Comparison of ENCODE assay signal across 16 mouse cellular contexts in the genomic region with DNA sequence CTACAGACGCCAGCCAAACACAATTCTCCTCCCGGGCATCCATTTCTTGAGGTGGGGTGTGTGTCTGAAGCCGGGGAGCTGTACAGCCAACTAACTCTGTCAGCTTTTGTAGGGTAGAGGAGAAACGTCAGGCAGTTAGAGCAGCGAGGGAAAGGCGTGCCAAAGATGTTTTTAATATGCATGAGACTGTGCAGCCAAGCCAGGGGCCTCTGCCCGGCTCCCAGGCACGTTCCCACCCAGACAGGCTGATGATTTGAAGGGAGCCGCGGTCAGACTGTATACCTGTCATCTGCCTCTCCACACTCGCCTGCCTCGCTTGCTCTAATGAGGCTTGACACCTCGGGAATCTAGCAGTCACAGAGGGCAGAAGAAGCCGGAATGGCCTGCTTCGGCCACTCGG. TPM values are rescaled to one million over a fixed set of nuclear protein-coding genes. Genes with fewer than 3 reads are reported as not detected.
DNase-seq lines count a peak whose midpoint lies in the region; ATAC-seq lines count a peak whose summit lies in the region.
"Had no signal": no experiment of that assay in that cellular context is flagged by ENCODE, and none has a peak within 500 bp of the region (broad histone marks: within the 10 kb centered on the region; RNA-seq: fewer than 3 reads in every experiment).

No protein-coding gene starts in this region.

- no peak for ATAC-seq in heart, embryonic 15.5 days (replicated peaks; ENCODE audit: insufficient number of reproducible peaks, insufficient read depth, low FRiP score, low read depth)
- peak; percentile 22; the same call in 1 of the 2 replicates for ATAC-seq in embryonic facial prominence, embryonic 15.5 days (ENCODE audit: insufficient number of reproducible peaks, low FRiP score, low TSS enrichment, low read depth)
- ATAC-seq in limb, embryonic 11.5 days (ENCODE audit: insufficient number of reproducible peaks, low FRiP score, low TSS enrichment, low read depth) = no peak
- ATAC-seq in neural tube, embryonic 14.5 days (ENCODE audit: low read depth) = peak; percentile 67; the same call in 1 of the 2 replicates
- ATAC-seq: intestine, embryonic 16.5 days had no signal

- H3K36me3 ChIP-seq in heart, embryonic 15.5 days = no peaks in the 10 kb centered on the region
- no peaks in the 10 kb centered on the region for H3K36me3 ChIP-seq in embryonic facial prominence, embryonic 15.5 days
- H3K36me3 ChIP-seq in limb, embryonic 11.5 days (ENCODE audit: control insufficient read depth, insufficient read depth, low read length) = no peaks in the 10 kb centered on the region
- H3K36me3 ChIP-seq in neural tube, embryonic 14.5 days (ENCODE audit: control insufficient read depth, insufficient read depth, low read length) = no peaks in the 10 kb centered on the region

- H3K9me3 ChIP-seq in heart, embryonic 15.5 days (replicated peaks) = no peaks in the 10 kb centered on the region
- no peaks in the 10 kb centered on the region for H3K9me3 ChIP-seq in embryonic facial prominence, embryonic 15.5 days (replicated peaks)
- H3K9me3 ChIP-seq in limb, embryonic 11.5 days (ENCODE audit: control insufficient read depth, low read length) = no peaks in the 10 kb centered on the region
- H3K9me3 ChIP-seq in neural tube, embryonic 14.5 days (ENCODE audit: control insufficient read depth, low read length) = no peaks in the 10 kb centered on the region

- DNase-seq in heart, postnatal 14 days = no peak
- DNase-seq in limb, embryonic 11.5 days (ENCODE audit: low spot score) = peak; percentile 59
- DNase-seq in gastrocnemius, postnatal 14 days = no peak
- DNase-seq in right cerebral cortex, postnatal 36 days (ENCODE audit: low spot score in 2 of 2) = no peak
- DNase-seq: cerebellum, adult 9-10 months; lung, embryonic 14.5 days; thymus, postnatal 25 days had no signal

- H3K27ac ChIP-seq in heart, embryonic 15.5 days = no peak overlapping the region
- H3K27ac ChIP-seq in embryonic facial prominence, embryonic 15.5 days (replicated peaks) = peak overlapping the region; percentile 73
- H3K27ac ChIP-seq in limb, embryonic 11.5 days (replicated peaks; ENCODE audit: low read depth, low read length) = no peak overlapping the region
- peak overlapping the region; percentile 62; the same call in 1 of the 2 replicates for H3K27ac ChIP-seq in neural tube, embryonic 14.5 days (ENCODE audit: low read depth, low read length)

- H3K9ac ChIP-seq in heart, embryonic 15.5 days = no peak overlapping the region
- H3K9ac ChIP-seq in embryonic facial prominence, embryonic 15.5 days = no peak overlapping the region
- no peak overlapping the region for H3K9ac ChIP-seq in limb, embryonic 11.5 days (ENCODE audit: low read length)
- H3K9ac ChIP-seq in neural tube, embryonic 14.5 days (replicated peaks; ENCODE audit: low read depth, low read length) = no peak overlapping the region
- H3K9ac ChIP-seq: lung, embryonic 14.5 days had no signal

- H3K27me3 ChIP-seq in heart, embryonic 15.5 days = 0 out of 2 replicates have a peak, but pooled peaks cover 2% of the 10 kb centered on the region
- H3K27me3 ChIP-seq in embryonic facial prominence, embryonic 15.5 days = no peaks in the 10 kb centered on the region
- no peaks in the 10 kb centered on the region for H3K27me3 ChIP-seq in limb, embryonic 11.5 days (ENCODE audit: control insufficient read depth, insufficient read depth, low read length)
- no peaks in the 10 kb centered on the region for H3K27me3 ChIP-seq in neural tube, embryonic 14.5 days (ENCODE audit: control insufficient read depth, insufficient read depth, low read length)

- H3K4me3 ChIP-seq in heart, embryonic 15.5 days = no peak overlapping the region
- H3K4me3 ChIP-seq in embryonic facial prominence, embryonic 15.5 days (replicated peaks) = no peak overlapping the region
- H3K4me3 ChIP-seq in limb, embryonic 11.5 days (ENCODE audit: low read depth, low read length) = no peak overlapping the region
- no peak overlapping the region for H3K4me3 ChIP-seq in neural tube, embryonic 14.5 days (ENCODE audit: low read depth, low read length)
- H3K4me3 ChIP-seq: erythroblast, embryonic 14.5 days had no signal

- WGBS in heart, embryonic 15.5 days = 33% methylated on average over 16 of the region's 16 CpGs
- 14% methylated on average over 16 of the region's 16 CpGs for WGBS in embryonic facial prominence, embryonic 15.5 days
- WGBS in limb, embryonic 11.5 days = 21% methylated on average over 16 of the region's 16 CpGs
- WGBS in neural tube, embryonic 14.5 days = 39% methylated on average over 16 of the region's 16 CpGs

- H3K4me1 ChIP-seq in heart, embryonic 15.5 days (replicated peaks) = peaks cover 13% of the 10 kb centered on the region
- peaks cover 38% of the 10 kb centered on the region for H3K4me1 ChIP-seq in embryonic facial prominence, embryonic 15.5 days
- peaks cover 18% of the 10 kb centered on the region; the same call in 1 of the 2 replicates for H3K4me1 ChIP-seq in limb, embryonic 11.5 days (ENCODE audit: control insufficient read depth, insufficient read depth, low read length)
- H3K4me1 ChIP-seq in neural tube, embryonic 14.5 days (ENCODE audit: control insufficient read depth, insufficient read depth, low read length) = peaks cover 6% of the 10 kb centered on the region

- H3K4me2 ChIP-seq in heart, embryonic 15.5 days = peak overlapping the region; percentile 39
- H3K4me2 ChIP-seq in embryonic facial prominence, embryonic 15.5 days (replicated peaks) = peak overlapping the region; percentile 29
- H3K4me2 ChIP-seq in limb, embryonic 11.5 days (ENCODE audit: low read depth, severe bottlenecking) = no peak overlapping the region
- no peak overlapping the region for H3K4me2 ChIP-seq in neural tube, embryonic 14.5 days (ENCODE audit: low read depth, low read length)
- H3K4me2 ChIP-seq: lung, embryonic 14.5 days had no signal

- intact Hi-C loops in heart, postnatal 14 days (cut with DNase I) = no loop called here
- intact Hi-C loops in gastrocnemius, postnatal 14 days (cut with DNase I; ENCODE audit: low total_unique reads) = no loop called here

RNA-seq across cellular contexts. Expression of a gene that starts 38.4 kb away (rescaled TPM):
- polyA plus RNA-seq in heart, embryonic 15.5 days (2015; fragmentation: Nextera tagmentation; extraction: Ambion mirVana) = not detected in 2 replicates
- total RNA-seq in heart, postnatal 14 days (2021) = not detected
- not detected in 2 replicates for polyA plus RNA-seq in embryonic facial prominence, embryonic 15.5 days (2015; fragmentation: Nextera tagmentation; extraction: Ambion mirVana)
- polyA plus RNA-seq in limb, embryonic 11.5 days (2014; fragmentation: Nextera tagmentation; extraction: Ambion mirVana) = not detected in 2 replicates
- polyA plus RNA-seq in neural tube, embryonic 14.5 days (2014; fragmentation: Nextera tagmentation; extraction: Ambion mirVana) = not detected in 2 replicates
- total RNA-seq in gastrocnemius, postnatal 14 days (2021) = not detected
- total RNA-seq: adrenal gland, postnatal 4 days; layer of hippocampus, adult 18-20 months; left cerebral cortex, postnatal 25 days had no signal
- polyA plus RNA-seq: erythroblast, embryonic 14.5 days; gonadal fat pad, adult 2 months; intestine, embryonic 16.5 days; lung, embryonic 14.5 days had no signal

RNA-seq across cellular contexts. Expression of a gene that starts 59.1 kb away (rescaled TPM):
- polyA plus RNA-seq in heart, embryonic 15.5 days (2015; fragmentation: Nextera tagmentation; extraction: Ambion mirVana) = 24.4 and 59.4 TPM in 2 replicates
- 10 to 100 TPM; 10.6 to 12.1 TPM for total RNA-seq in heart, postnatal 14 days (2021)
- 84.0 and 86.6 TPM in 2 replicates for polyA plus RNA-seq in embryonic facial prominence, embryonic 15.5 days (2015; fragmentation: Nextera tagmentation; extraction: Ambion mirVana)
- polyA plus RNA-seq in limb, embryonic 11.5 days (2014; fragmentation: Nextera tagmentation; extraction: Ambion mirVana) = 5.4 and 6.0 TPM in 2 replicates
- 8.1 and 11.9 TPM in 2 replicates for polyA plus RNA-seq in neural tube, embryonic 14.5 days (2014; fragmentation: Nextera tagmentation; extraction: Ambion mirVana)
- total RNA-seq in gastrocnemius, postnatal 14 days (2021) = 10 to 100 TPM; 15.6 to 26.3 TPM

Comparison
In these comparisons a context has a peak if more than half of its experiments do, and no peak if none do; other contexts are left out.
1. ATAC-seq: peak in embryonic facial prominence, embryonic 15.5 days (single experiment) and neural tube, embryonic 14.5 days (single experiment); none in heart, embryonic 15.5 days (single experiment) and limb, embryonic 11.5 days (single experiment).
2. H3K27ac ChIP-seq: peak in embryonic facial prominence, embryonic 15.5 days (single experiment) and neural tube, embryonic 14.5 days (single experiment); none in heart, embryonic 15.5 days (single experiment) and limb, embryonic 11.5 days (single experiment).
3. H3K4me2 ChIP-seq: peak in heart, embryonic 15.5 days (single experiment) and embryonic facial prominence, embryonic 15.5 days (single experiment); none in limb, embryonic 11.5 days (single experiment) and neural tube, embryonic 14.5 days (single experiment).